Mouse (Mus musculus) lung, embryonic 14.5 days (tissue): Measurements from ENCODE around the gene Tmem169. TPM values are rescaled to one million over a fixed set of nuclear protein-coding genes. Genes with fewer than 3 reads are reported as not detected.
A peak's percentile ranks its signal among the peaks of the same experiment; 100 is the strongest.
"Not testable (repeated sequence)": the region's sequence is repeated elsewhere in the genome, so short reads cannot be mapped to it uniquely, and the experiment has no call there.

Source experiments
- ATAC-seq: fragments of 200-750 bp; cut with Nextera tagmentation; 2 replicates; pipeline ENCODE4 v1.8.0; 2017; ENCODE audit warnings: mild to moderate bottlenecking, moderate TSS enrichment, moderate library complexity; ENCODE audit not compliant: insufficient read depth
- DNase-seq: peaks from one replicate; pipeline ENCODE4 v3.0.0-alpha.2; 2015
- H3K27ac ChIP-seq: fragments of 300-500 bp; sonication (generic); 2 replicates; pipeline ENCODE4 v1.5.1; 2014; ENCODE audit warnings: low read depth, mild to moderate bottlenecking, moderate library complexity
- H3K27me3 ChIP-seq: fragments of 300-500 bp; sonication (generic); 2 replicates; pipeline ENCODE4 v1.6.1; 2014; ENCODE audit warnings: low read length, control low read depth; ENCODE audit not compliant: insufficient read depth
- H3K36me3 ChIP-seq: fragments of 300-500 bp; sonication (generic); 2 replicates; pipeline ENCODE4 v1.6.1; 2014; ENCODE audit warnings: control low read depth; ENCODE audit not compliant: insufficient read depth
- H3K4me1 ChIP-seq: fragments of 300-500 bp; sonication (generic); 2 replicates; pipeline ENCODE4 v1.6.1; 2014; ENCODE audit warnings: antibody characterized with exemption, control low read depth; ENCODE audit not compliant: insufficient read depth
- H3K4me2 ChIP-seq: fragments of 300-500 bp; sonication (generic); 2 replicates; pipeline ENCODE4 v1.6.1; 2014; ENCODE audit warnings: mild to moderate bottlenecking
- H3K4me3 ChIP-seq: fragments of 300-500 bp; sonication (generic); 2 replicates; pipeline ENCODE4 v1.5.1; 2014; ENCODE audit warnings: low read depth, low read length
- H3K9ac ChIP-seq: fragments of 300-500 bp; sonication (generic); 2 replicates; pipeline ENCODE4 v1.6.1; 2014
- H3K9me3 ChIP-seq: fragments of 300-500 bp; sonication (generic); 2 replicates; pipeline ENCODE4 v1.6.1; 2016; ENCODE audit warnings: low read depth, low read length, control low read depth
- CTCF ChIP-seq: IDR thresholded peaks from 2 replicates; pipeline ENCODE4 v1.5.1; 2016; ENCODE audit warnings: antibody characterized with exemption, low read depth
- WGBS: fragments of 180-500 bp; shearing (Covaris S2); extraction: QIAGEN DNeasy Blood & Tissue Kit; methylation state at CpG from one replicate; pipeline ENCODE4 v1.1.7; 2014; 5-methylcytosine and 5-hydroxymethylcytosine counted together
- polyA plus RNA-seq: library from polyadenylated mRNA; unstranded; fragments of >200 nt; fragmentation: Nextera tagmentation; extraction: Ambion mirVana; gene quantifications from 2 replicates; pipeline ENCODE4 v1.2.1, GENCODE M21; 2014

Gene Tmem169
- 1.1 and 2.3 TPM in 2 replicates for polyA plus RNA-seq

DNA sequence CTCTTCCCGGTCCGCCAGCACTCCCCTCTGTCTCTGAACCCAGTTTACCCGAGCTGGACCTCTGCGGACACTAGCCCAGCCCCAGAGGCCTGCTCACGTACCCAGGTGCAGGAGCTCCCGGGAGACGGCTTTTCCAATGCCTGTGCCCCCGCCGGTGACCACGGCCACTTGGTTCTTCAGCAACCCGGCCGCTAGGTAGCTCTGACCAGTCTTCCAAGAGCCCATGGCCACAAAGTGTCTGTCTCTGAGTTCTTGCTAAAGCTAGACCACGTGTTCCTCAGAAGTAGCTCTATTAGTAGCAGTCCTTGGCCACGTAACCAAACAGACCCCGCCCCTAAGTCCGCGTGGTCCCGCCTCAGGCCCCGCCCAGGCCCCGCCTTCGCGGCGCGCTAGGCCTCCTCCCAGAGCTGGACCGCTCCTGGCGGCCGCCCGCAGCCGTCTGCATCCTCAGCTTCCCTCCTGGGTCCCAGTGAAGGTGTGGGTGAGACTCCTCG, at the start of gene Tmem169, which contains the start of gene Pecr:
Tmem169 (plus strand) TSS at position 378 of the 494 bp plus-strand sequence.
Pecr (minus strand) TSS at position 323 of the 494 bp plus-strand sequence.
- no peaks in the 10 kb centered on the region for H3K27me3 ChIP-seq
- H3K4me1 ChIP-seq: no peaks in the 10 kb centered on the region
- peak within 1 kb of the TSS; percentile 90 for H3K4me2 ChIP-seq
- peak within 1 kb of the TSS; percentile 54 for H3K27ac ChIP-seq
- DNase-seq (peak; percentile 97), ATAC-seq (peak; percentile 99)
- no peaks in the 10 kb centered on the region for H3K36me3 ChIP-seq
- peak within 1 kb of the TSS; percentile 59 for H3K4me3 ChIP-seq
- peak within 1 kb of the TSS; percentile 80 for H3K9ac ChIP-seq
- WGBS: under 1% methylated on average over 30 of the region's 30 CpGs
- no peaks in the 10 kb centered on the region for H3K9me3 ChIP-seq
- TF ChIP-seq CTCF: peak; percentile 9; the same call in 1 of the 2 replicates

DNA sequence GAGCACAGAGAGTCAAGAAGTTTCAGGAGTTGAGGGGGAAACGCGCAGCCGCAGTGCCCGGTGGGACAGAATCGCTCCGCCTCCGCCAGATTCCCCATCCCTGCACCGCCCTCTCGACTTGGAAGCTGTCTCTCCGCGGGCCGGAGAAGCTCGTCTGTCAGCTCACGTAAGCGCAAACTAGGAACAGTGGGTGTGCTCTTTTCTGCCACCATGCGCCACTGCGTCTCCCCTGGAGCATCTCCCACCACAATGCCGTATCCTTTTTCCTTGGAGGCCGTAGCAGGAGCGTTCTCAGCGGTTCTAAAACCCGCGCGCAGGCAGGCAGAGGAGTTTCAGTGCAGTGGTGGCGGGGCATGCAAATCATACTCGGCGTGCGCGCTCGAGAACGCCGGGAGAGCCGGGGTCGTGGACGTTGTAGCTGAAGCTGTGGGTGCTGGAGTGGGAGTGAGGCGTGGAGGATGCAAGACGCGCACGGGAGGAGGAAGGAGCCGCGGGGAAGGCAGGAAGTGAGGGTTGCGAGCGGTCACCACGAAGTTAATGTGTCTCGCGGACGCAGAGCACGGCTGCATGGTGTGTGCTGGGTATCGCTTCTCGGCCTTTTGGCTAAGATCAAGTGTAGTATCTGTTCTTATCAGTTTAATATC, 47.7 kb upstream of the Tmem169 start:
- Histone ChIP-seq H3K27ac (peak overlapping the region; percentile 74), H3K9ac (peak overlapping the region; percentile 48), H3K4me2 (peak overlapping the region; percentile 69), H3K4me3 (peak overlapping the region; percentile 50)
- not testable (repeated sequence) for H3K36me3 ChIP-seq, H3K4me1 ChIP-seq, H3K9me3 ChIP-seq, H3K27me3 ChIP-seq
- DNase-seq: peak; percentile 87
- ATAC-seq: peak; percentile 93
- whole genome bisulfite sequencing: under 1% methylated on average over 37 of the region's 50 CpGs
- peak; percentile 18; the same call in 1 of the 2 replicates for TF ChIP-seq CTCF

DNA sequence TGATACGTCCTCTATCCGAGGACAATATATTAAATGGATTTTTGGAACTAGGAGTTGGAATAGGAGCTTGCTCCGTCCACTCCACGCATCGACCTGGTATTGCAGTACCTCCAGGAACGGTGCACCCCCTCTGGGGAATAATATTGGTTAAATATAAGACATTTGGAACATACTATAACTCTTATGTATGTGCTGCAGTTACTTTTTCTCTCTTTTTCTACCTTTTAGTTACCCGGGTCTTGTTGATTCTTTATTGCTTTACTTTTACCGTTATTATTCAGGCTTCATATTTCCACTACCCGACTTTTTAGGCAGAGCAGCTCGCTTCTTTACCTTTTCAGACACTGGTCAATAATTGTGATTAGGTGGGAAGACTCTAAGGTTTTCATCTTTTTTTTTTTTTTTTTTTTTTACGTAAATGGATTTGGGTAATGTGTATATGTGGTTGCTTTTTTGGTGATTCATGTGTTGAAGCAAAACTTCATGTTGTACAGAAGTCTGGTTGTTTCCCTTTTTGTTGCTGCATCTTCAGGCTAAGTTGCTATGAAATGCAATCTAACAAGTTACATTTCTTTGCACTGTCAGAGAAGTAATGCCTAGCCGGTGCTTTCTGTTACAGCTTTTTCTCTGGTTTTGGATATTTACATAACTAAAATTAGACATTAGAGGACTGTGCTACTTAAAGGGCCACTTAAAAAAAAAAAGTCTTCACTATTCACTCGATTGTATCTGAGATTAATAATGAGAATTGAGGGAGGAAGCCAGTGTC, 47.0 kb upstream of the Tmem169 start:
- Histone ChIP-seq H3K27ac (no peak overlapping the region), H3K4me1 (no peaks in the 10 kb centered on the region), H3K27me3 (0 out of 2 replicates have a peak, but pooled peaks cover 5% of the 10 kb centered on the region), H3K9ac (no peak overlapping the region), H3K4me2 (peak overlapping the region; percentile 45), H3K36me3 (no peaks in the 10 kb centered on the region), H3K9me3 (no peaks in the 10 kb centered on the region), H3K4me3 (no peak overlapping the region)
- DNase-seq (peak; percentile 52), ATAC-seq (peak; percentile 79)
- no peak for TF ChIP-seq CTCF
- 3% methylated on average over 13 of the region's 13 CpGs for WGBS

DNA sequence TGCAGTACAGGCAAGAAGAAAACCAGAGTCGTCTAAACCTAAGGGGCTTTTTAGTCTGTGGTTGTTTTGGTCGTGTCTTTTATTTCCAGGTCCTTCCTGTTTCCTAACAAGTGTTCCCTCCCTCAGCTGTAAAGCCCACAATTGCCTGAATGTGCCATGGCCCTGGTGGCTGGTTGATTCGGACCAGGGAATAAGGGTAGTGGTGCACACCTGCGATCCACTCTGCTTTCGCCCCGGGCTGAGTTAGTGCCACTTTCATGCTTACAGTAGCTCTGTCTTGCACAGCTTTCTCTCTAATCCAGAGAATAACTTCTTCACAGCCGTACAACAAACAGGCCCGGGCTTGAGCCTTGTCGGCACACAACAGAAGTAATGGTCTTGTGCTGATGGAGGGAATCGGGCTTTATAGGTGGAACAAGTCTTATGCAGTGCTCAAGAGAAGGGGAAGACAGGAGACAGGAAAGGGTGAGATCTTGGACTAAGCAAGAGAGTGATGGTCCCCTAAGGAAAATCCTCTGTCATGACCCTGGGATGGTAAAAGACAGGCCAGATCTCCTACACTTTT, 46.1 kb upstream of the Tmem169 start:
- Histone ChIP-seq H3K4me3 (no peak overlapping the region), H3K4me2 (peak overlapping the region; percentile 45; the same call in 1 of the 2 replicates), H3K27me3 (0 out of 2 replicates have a peak, but pooled peaks cover 5% of the 10 kb centered on the region), H3K9me3 (no peaks in the 10 kb centered on the region), H3K9ac (no peak overlapping the region), H3K36me3 (no peaks in the 10 kb centered on the region), H3K27ac (no peak overlapping the region), H3K4me1 (no peaks in the 10 kb centered on the region)
- WGBS: 65% methylated on average over 10 of the region's 10 CpGs
- TF ChIP-seq CTCF: no peak
- DNase-seq: no peak
- ATAC-seq: no peak

DNA sequence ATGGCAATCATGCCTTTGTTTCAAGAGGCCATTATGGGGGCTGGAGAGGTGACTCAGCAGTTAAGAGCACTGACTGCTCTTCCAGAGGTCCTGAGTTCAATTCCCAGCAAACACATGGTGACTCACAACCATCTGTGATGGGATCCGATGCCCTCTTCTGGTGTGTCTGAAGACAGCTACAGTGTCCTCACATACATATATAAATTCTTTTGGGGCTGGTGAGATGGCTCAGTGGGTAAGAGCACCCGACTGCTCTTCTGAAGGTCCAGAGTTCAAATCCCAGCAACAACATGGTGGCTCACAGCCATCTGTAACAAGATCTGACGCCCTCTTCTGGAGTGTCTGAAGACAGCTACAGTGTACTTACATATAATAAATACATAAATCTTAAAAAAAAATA, 45.1 kb upstream of the Tmem169 start:
- DNase-seq, H3K4me1 ChIP-seq, H3K9me3 ChIP-seq, ATAC-seq, H3K4me2 ChIP-seq, H3K9ac ChIP-seq, H3K4me3 ChIP-seq, H3K36me3 ChIP-seq, H3K27me3 ChIP-seq, H3K27ac ChIP-seq: not testable (repeated sequence)
- WGBS: 75% methylated on average over 3 of the region's 3 CpGs

DNA sequence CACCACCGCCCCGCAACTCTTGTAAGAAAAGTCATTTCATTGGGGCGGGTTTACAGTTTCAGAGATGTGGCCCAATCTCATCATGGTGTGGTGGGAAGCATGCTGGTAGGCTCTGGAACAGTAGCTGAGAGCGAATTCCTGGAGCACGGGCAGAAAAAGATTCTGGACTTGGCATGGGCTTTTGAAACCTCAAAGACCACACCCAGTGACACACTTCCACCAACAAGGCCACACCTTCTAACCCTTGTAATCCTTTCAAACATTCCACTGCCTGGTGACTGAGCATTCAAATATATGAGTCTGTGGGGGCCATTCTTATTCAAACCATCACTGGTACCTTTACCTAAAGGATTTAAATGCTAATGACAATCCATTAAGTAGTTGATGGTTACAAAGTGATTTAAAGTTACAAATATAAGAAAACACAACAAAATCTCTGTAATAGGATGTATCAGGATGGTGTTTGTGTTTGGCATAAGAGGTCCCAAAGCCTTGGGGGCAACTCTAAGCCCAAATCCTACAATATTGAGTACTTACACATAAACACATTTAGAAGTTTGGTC, 41.5 kb upstream of the Tmem169 start:
- Histone ChIP-seq H3K27ac (no peak overlapping the region), H3K4me1 (no peaks in the 10 kb centered on the region), H3K4me3 (no peak overlapping the region), H3K4me2 (no peak overlapping the region), H3K9me3 (no peaks in the 10 kb centered on the region), H3K27me3 (no peaks in the 10 kb centered on the region), H3K36me3 (no peaks in the 10 kb centered on the region), H3K9ac (no peak overlapping the region)
- ATAC-seq: no peak
- 83% methylated on average over 5 of the region's 5 CpGs for WGBS
- DNase-seq: no peak
- no peak for TF ChIP-seq CTCF
